Mouse (Mus musculus) forebrain, embryonic 10.5 days (tissue): ENCODE measurements around the gene Olfr1512. TPM values are rescaled to one million over a fixed set of nuclear protein-coding genes. Genes with fewer than 3 reads are reported as not detected.

Source experiments
- DNase-seq: peaks from one replicate; pipeline ENCODE4 v3.0.0-alpha.2; 2017; ENCODE audit warnings: low spot score; ENCODE audit errors: extremely low spot score
- H3K27ac ChIP-seq: fragments of 300-500 bp; sonication (generic); 2 replicates; pipeline ENCODE4 v1.5.1; 2016; ENCODE audit warnings: mild to moderate bottlenecking
- H3K27me3 ChIP-seq: fragments of 300-500 bp; sonication (generic); 2 replicates; pipeline ENCODE4 v1.6.1; 2016; ENCODE audit warnings: mild to moderate bottlenecking; ENCODE audit not compliant: poor library complexity, severe bottlenecking
- H3K36me3 ChIP-seq: fragments of 300-500 bp; sonication (generic); replicated peaks from 2 replicates; pipeline ENCODE4 v1.6.1; 2016; ENCODE audit warnings: mild to moderate bottlenecking, moderate library complexity
- H3K4me1 ChIP-seq: fragments of 300-500 bp; sonication (generic); 2 replicates; pipeline ENCODE4 v1.6.1; 2016
- H3K4me3 ChIP-seq: fragments of 300-500 bp; sonication (generic); 2 replicates; pipeline ENCODE4 v1.5.1; 2016; ENCODE audit warnings: mild to moderate bottlenecking, moderate library complexity
- H3K9me3 ChIP-seq: fragments of 300-500 bp; sonication (generic); 2 replicates; pipeline ENCODE4 v1.6.1; 2016; ENCODE audit warnings: mild to moderate bottlenecking, moderate library complexity
- WGBS: fragments of 180-500 bp; shearing (Covaris S2); methylation state at CpG from one replicate; pipeline ENCODE4 v1.1.7; 2016; 5-methylcytosine and 5-hydroxymethylcytosine counted together
- polyA plus RNA-seq: library from polyadenylated mRNA; unstranded; fragments of >200 nt; fragmentation: Nextera tagmentation; extraction: Ambion mirVana; gene quantifications from 2 replicates; pipeline ENCODE4 v1.2.1, GENCODE M21; 2016

The Olfr1512 gene
- polyA plus RNA-seq, 1 experiment from 2014 or later: not detected

- no peaks in the 10 kb centered on the region for H3K9me3 ChIP-seq
- peak; percentile 60 for DNase-seq
- peaks cover 72% of the 10 kb centered on the region for H3K4me1 ChIP-seq
- H3K4me3 ChIP-seq: peak within 1 kb of the TSS; percentile 79
- WGBS: under 1% methylated on average over 26 of the region's 26 CpGs
- H3K27ac ChIP-seq: peak within 1 kb of the TSS; percentile 97
- H3K27me3 ChIP-seq: peaks cover 4% of the 10 kb centered on the region
- peaks cover 12% of the 10 kb centered on the region for H3K36me3 ChIP-seq
These were observed 50.8 kb downstream of the Olfr1512 start, which contains the start of gene Sall2 for GRCm38 (mm10) chr14:52327910-52328812. TSS of gene Sall2 (minus strand) at chr14:52328762.

- H3K4me3 ChIP-seq: peak overlapping the region; percentile 79
- H3K27me3 ChIP-seq: peaks cover 4% of the 10 kb centered on the region
- under 1% methylated on average over 14 of the region's 14 CpGs for WGBS
- H3K9me3 ChIP-seq: no peaks in the 10 kb centered on the region
- peak; percentile 53 for DNase-seq
- H3K36me3 ChIP-seq: peaks cover 19% of the 10 kb centered on the region
- peaks cover 66% of the 10 kb centered on the region for H3K4me1 ChIP-seq
- peak overlapping the region; percentile 97 for H3K27ac ChIP-seq
These were observed 51.5 kb downstream of the Olfr1512 start for GRCm38 (mm10) chr14:52327375-52327901.

- Histone ChIP-seq H3K4me1 (peaks cover 51% of the 10 kb centered on the region), H3K27me3 (peaks cover 4% of the 10 kb centered on the region), H3K27ac (peak overlapping the region; percentile 97), H3K9me3 (no peaks in the 10 kb centered on the region), H3K36me3 (peaks cover 22% of the 10 kb centered on the region), H3K4me3 (peak overlapping the region; percentile 79)
- WGBS: 2% methylated on average over 4 of the region's 4 CpGs
- DNase-seq: no peak
These were observed 53.1 kb downstream of the Olfr1512 start for GRCm38 (mm10) chr14:52325890-52326289.

Other genes with a start within 250 kb of the Olfr1512 start
- 99.4 and 104 TPM in 2 replicates for gene Supt16, start 181.8 kb downstream of the Olfr1512 start, polyA plus RNA-seq
- 46.5 and 46.7 TPM in 2 replicates for gene Chd8, start 121.4 kb downstream of the Olfr1512 start, polyA plus RNA-seq
- 53.4 and 56.6 TPM in 2 replicates for gene Tox4, start 100.0 kb downstream of the Olfr1512 start, polyA plus RNA-seq
- 22.5 and 24.0 TPM in 2 replicates for gene Rab2b, start 99.6 kb downstream of the Olfr1512 start, polyA plus RNA-seq
- gene Mettl3, start 74.0 kb downstream of the Olfr1512 start, polyA plus RNA-seq: 64.4 and 69.9 TPM in 2 replicates
- 73.2 and 82.1 TPM in 2 replicates for gene Sall2, start 50.4 kb downstream of the Olfr1512 start, polyA plus RNA-seq
- gene Olfr1513, start 22.8 kb downstream of the Olfr1512 start, polyA plus RNA-seq: not detected in 2 replicates
- 0.14 and 0.19 TPM in 2 replicates for gene Olfr1511, start 18.2 kb upstream of the Olfr1512 start, polyA plus RNA-seq
- gene Olfr1510, start 35.2 kb upstream of the Olfr1512 start, polyA plus RNA-seq: not detected in 2 replicates
- gene Olfr1509, start 63.8 kb upstream of the Olfr1512 start, polyA plus RNA-seq: not detected in 2 replicates
- not detected in 2 replicates for gene Olfr1508, start 88.3 kb upstream of the Olfr1512 start, polyA plus RNA-seq
- not detected in 2 replicates for gene Olfr1507, start 116.6 kb upstream of the Olfr1512 start, polyA plus RNA-seq